Mouse (Mus musculus): ENCODE measurements at regions not wholly inside any gene's neighbourhood (a gene's known extent, or its start where the extent isn't known, plus 50 kb on each side); places are given as distances from the start of the nearest gene placed in this dataset.
A peak's percentile ranks its signal among the peaks of the same experiment; 100 is the strongest.

DNA sequence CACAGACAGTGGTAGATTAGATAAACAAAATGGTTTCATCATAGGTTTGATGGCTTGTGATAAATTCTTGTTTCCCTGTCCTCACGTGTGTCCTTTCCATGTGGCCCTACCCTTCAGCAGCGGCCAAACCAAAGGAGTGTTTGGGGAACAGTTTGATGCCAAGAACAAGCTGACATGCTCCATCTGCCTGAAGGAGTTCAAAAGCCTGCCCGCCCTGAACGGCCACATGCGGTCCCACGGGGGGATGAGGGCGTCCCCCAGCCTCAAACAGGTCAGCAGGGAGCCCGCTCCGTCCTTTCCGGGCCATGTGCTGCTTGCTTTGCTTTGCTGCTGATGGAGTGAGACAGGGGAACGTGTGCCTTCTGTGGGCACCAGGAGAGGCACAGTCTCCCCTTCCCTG is 51.0 kb upstream of the Mrps10 start:
- no peak for ATAC-seq (replicated peaks; ENCODE audit: low FRiP score, poor library complexity, severe bottlenecking)

DNA sequence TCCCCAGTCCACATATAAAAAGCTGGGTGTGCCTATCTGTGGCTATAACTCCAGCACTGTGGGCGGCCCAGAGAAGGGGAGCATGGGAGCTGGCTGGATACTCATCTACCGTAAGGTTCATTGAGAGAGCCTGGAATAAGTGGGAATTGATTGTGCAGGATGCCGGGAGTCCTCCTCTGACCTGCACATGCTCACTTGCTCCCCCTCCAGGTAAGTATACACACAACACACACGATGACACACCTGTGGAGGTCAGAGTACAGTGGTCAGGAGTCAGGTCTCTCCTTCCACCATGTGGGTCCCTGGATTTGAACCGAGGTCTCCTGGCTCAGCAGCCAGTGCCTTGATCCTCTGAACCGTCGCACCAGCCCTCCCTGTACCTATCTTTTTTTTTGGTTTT is 55.5 kb upstream of the Mrps10 start:
- no peak for ATAC-seq (replicated peaks; ENCODE audit: low FRiP score, poor library complexity, severe bottlenecking)

DNA sequence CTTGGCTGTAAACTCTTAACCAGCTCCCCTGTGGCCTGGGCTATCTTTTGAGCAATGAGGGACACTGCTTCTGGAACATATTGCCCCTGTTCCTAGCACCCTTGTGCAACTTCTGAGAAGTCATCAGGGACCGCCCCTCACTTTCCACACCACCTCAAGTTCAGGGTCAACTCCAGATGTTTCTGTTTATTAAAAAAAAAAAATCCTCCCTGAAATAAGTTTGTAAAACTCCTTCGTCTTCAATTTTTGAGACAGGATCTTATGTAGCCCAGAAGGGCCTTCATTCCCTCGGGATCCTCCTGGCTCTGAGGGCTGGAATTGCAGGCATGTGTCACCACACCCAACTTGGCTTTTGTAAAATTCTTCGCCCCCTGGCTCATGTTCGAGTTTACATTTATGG is 57.4 kb upstream of the Mrps10 start:
- ATAC-seq (replicated peaks; ENCODE audit: low FRiP score, poor library complexity, severe bottlenecking), result no peak

DNA sequence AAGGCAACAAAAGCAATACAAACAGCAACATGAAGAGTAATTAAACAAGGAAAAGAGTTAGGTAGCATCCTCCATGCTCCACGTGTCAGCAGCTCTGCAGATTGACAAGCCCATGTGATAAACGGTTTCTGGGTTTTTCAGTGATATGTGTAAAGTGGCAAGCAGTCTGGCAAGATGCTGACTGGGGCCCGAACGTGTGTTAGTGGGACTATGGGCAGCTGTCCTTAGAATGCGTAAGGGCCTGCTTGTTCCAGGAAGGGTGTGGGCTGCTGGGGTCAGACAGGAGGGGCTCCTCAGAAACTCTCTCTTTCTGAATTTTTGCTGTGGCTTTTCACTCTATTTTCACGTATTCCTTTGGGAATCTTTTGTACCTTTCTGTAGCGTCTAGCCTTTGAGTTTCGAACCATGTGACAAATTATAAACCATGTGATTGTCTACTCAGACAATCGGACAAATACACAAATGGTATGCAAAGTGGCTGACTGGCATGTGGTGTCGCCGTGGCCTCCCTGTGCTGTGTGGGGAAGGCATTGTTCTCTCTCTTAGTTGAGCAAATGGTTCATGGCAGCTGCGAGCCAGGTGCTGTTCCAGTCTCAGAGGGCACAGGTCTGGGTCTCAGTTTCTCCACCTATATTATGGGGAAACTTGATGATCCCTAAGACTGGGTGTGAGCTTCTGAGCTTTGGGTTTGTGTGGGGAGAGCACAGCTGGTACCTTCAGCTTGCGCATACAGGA is 62.5 kb upstream of the Mrps10 start:
- ATAC-seq (replicated peaks; ENCODE audit: low FRiP score, poor library complexity, severe bottlenecking), result no peak

DNA sequence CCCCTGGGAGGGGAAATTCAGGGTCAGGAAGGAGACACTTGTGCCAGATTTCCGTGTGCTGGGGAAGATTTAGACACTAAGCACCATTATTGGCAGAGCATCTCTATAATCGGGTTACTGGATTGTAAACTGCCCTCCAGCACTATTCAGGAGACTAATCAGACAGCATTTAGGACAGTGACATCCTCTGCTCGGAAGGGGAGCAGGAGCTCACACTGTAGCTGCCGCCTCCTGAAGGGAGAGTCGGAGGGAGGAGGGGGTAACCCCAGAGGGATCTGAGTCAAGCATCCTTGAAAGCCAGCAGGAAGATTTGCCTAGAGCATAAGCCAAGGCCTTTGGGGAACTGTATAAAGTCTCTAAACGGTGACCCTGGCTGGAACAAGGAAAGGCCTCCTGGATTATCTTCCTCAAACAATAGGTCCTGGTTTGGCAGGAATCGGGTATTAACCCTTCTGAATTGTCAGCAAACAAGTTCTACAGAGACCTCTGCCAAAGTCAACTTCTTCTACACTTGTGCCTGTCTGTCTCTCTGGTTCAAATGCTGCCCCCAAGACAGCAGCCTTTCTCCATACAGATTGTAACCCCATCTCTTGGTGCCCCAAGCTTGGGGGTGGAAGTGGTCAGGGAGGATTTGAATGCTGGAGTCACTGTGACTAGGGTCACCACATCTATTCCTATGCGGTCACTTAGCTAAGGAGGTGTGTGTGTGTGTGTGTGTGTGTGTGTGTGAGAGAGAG is 64.1 kb upstream of the Mrps10 start:
- no peak for ATAC-seq (replicated peaks; ENCODE audit: low FRiP score, poor library complexity, severe bottlenecking)

DNA sequence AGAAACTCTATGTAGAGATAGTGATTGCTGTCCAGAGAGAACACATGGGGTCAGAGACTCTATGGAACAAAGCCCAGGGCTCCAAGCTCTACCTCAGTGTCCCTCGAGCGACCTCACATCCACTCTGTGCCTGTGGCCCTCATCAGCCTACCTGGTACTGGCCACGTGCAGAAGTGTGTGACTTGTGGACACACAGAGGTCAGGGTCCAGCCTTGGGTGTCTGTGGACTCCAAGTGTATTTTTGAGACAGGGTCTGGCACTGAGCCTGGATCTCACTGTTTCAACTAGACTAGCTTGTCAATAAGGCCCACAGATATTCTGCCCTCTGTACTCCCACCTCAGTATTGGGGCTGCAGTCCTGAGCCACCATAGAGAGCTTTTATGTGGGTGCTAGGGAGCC is 65.1 kb upstream of the Mrps10 start:
- no peak for ATAC-seq (replicated peaks; ENCODE audit: low FRiP score, poor library complexity, severe bottlenecking)

DNA sequence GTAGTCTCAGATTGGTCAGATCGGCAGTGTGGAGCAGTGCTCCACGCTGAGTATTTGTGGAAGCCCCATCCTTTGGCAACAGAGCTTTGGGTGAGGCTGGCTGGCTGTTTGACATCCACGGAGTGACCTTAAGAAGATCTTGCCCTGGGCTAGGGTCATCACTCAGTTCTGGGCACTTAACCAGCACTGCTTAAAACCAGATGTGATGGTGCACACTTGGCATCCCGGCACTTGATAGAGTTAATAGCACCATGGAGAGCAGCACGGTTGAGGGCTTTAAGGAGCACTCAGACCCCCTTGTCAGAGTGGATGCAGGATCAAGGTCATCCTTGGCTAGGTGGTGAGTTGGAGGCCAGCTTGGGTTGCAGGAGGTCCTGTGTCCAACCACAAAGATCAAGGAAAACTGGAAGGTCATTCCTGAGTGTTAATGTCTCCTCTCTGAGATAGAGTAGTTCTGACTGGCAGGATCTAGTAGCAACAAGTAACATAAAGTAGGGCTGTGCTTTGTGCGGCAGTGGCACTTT is 70.2 kb upstream of the Mrps10 start:
- ATAC-seq (replicated peaks; ENCODE audit: low FRiP score, poor library complexity, severe bottlenecking), result no peak

DNA sequence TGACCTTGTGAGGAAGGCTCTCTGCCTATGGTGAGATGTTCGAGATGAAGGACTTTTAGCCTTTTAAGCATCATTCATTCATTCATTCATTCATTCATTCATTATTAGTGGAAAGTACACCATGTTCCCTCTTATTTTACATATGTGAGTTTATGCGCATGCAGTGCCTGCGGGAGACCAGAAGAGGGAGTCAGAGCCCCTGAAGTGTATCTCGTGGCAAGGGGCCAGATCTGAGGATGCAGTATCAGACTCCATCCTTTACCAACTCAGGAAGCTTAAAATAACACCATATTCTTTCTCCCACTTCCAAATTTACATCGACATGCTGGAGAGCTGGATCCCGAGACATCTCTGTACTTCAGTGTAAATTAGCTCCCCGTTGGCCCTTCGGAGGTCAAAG is 70.7 kb upstream of the Mrps10 start:
- no peak for ATAC-seq (replicated peaks; ENCODE audit: low FRiP score, poor library complexity, severe bottlenecking)

DNA sequence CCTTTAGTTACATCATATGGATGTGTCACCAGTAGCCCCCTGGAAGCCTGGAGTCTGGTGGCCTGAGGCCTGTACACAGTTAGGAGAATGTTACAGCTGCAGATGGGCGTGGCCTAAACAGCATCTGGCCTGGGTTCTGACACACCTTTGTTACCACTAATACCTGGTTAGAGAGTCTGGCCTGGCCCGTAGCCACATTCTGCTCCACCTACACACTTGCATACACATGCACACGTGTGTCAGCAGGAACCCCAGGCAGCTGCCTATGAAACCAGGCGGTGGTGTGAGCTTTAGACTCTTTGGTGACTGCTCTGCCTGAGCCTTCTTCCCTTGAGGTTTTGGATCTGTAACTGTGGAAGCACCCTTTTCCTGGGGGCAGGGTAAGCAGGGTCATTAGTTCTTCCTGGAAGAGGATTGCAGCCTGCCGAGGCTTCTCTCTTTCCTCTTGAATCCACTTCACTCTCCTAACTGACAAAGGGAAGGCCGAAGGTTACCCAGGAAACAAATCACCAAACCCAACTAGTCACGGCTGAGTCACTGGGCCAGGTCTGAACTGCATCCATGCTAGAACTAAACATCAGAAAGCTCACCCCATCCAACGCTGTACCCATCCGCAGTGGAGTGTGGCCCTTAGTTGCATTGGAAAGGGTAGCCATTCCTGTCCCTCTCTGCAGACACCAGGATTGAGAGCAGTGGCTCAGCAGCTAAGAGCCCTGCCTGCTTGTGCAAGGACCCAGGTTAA is 71.8 kb upstream of the Mrps10 start:
- ATAC-seq (replicated peaks; ENCODE audit: low FRiP score, poor library complexity, severe bottlenecking), result no peak

DNA sequence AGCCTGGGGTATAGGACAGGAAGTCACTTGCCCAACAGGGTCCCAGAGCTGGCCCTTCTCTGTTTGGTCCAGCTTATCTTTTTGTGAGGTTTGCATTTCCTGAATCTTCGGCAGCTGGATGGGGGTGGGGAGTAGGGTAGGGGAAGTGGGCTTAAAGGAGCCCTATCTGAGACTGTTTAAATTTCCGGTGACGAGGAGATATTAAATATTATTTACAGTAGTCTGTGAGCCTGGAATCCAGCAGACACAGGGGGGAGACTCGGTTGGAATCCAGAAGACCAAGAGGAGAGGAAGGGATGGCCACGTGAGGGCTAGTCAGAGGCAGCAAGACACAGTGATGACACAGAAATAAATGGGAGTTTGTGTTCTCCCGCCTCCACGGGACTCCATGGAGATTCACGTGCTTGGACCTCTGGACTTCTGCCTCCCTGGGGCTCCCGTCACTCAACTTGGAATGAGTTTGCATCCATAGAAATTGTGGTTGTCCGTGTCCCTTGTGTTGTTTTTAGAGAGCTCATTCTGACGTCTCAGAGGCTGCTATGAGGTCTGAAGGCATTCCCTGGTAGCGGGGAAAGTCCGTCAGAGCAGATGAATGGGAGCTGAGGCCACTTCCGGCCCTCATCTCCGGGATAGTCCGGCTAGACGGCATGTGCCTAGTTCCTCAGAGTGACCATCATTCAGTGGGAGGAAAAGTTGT is 73.2 kb upstream of the Mrps10 start:
- ATAC-seq (replicated peaks; ENCODE audit: low FRiP score, poor library complexity, severe bottlenecking), result no peak

DNA sequence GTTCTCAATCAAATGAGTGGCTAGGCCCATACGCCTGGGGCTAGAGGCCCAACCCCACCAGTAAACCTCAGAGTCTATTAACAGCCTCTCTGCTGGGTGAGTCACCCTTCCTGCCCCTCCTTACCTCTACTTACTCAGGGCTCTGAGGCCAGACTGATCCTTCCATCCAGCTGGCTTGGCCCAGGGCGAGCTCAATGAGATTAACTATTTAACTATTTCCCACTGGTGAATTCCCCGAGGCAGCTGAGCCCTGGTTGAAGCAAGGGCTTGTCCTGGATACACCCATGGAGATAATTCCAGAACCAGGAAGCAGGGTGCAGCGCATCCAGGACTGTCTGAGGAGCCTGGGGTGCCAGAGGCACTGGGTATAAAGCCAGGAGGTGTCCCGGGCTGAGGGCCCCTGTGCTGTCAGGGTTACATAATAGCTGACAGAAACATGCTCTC is 74.6 kb upstream of the Mrps10 start:
- ATAC-seq (replicated peaks; ENCODE audit: low FRiP score, poor library complexity, severe bottlenecking), result no peak

DNA sequence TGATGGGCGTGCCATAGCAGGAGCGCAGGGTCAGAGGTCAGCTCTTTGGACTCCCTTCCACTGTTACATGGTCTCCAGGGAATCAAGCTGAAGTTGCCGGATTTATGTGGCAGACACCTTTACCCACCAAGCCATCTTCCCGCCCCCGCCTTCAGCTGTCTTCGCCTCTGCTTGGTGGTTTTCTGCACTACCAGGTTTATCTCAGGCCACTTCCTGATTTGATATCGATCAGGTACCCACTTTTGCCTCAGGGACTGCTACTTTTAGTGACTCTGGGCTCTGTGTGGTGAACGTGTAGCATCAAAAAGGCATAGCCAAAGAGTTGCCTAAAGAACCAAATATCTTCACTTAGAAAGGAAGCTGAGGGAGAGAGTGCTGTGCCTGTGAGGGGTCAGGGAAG is 75.5 kb upstream of the Mrps10 start:
- ATAC-seq (replicated peaks; ENCODE audit: low FRiP score, poor library complexity, severe bottlenecking), result no peak

DNA sequence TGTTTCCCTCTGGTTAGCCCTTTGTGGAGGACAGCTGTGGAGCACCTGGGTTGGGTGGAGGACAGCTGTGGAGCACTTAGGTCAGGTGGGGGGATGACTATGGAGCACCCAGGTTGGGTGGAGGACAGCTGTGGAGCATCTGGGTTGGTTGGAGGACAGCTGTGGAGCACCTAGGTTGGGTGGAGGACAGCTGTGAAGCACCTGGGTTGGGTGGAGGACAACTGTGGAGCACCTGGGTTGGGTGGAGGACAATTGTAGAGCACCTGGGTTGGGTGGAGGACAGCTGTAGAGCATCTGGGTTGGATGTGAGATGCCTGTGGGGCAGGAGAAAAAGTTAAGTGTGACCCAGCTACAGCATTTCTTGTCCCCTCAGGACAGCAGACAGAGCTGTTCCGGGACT is 77.1 kb upstream of the Mrps10 start:
- ATAC-seq (replicated peaks; ENCODE audit: low FRiP score, poor library complexity, severe bottlenecking), result 0 out of 2 replicates have a peak, but pooled peaks have one; percentile 22

DNA sequence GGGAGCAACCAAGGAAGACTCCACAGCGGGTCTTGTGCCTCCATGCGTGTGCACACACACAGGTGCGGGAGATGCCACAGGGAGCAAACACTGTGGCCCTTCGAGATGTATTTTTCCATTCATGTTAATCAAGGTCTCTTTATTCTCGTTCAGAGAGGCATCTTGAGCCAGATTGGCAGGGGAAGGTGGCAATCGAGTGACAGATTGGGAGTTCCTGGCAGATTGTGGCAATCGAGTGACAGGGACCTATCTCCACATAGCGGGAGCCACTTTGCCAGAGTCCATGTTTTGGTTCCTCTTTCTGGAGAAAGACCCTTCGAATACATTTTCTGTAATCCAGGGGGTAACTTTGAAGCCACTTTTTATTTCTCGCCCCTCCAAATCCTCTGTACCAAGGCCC is 83.1 kb upstream of the Mrps10 start:
- ATAC-seq (replicated peaks; ENCODE audit: low FRiP score, poor library complexity, severe bottlenecking), result no peak

DNA sequence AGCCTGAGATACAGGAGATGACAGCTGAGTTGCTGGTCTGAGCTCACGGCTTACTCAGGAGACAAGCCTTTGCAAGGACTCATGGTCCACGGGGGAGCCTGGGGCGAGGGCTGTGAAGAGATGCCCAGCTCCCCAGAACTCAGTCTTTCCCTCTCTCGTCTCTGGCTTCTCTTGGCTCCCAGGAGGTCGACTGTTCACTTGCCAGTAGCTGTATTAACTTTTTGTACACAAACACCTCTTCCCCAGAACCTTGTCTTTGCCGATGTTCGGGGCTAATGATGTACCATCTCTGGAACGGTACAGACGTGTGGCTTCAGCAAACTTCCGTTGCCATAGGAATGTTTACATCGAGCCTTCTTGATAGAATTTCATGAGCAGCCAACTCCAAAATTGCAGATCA is 84.5 kb upstream of the Mrps10 start:
- ATAC-seq (replicated peaks; ENCODE audit: low FRiP score, poor library complexity, severe bottlenecking), result no peak

DNA sequence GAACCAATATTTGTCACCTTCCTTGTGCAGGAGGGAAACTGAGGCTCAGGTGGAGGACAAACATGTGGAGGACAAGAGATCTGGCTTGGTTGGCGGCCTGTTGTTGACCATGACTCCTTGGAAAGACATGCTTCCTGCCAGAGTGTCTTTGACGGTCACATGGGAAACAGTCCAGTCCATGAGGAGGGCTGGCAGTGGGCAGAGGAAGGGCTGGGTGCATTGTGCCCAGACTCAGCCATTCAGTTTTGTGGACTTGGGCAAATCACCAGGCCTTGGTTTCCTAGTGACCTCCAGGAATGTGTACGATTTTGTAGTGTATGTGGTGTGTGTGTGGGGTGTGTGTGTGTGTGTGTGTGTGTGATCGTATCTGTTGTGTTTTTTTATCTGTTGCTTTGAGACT is 85.5 kb upstream of the Mrps10 start:
- ATAC-seq (replicated peaks; ENCODE audit: low FRiP score, poor library complexity, severe bottlenecking), result no peak

DNA sequence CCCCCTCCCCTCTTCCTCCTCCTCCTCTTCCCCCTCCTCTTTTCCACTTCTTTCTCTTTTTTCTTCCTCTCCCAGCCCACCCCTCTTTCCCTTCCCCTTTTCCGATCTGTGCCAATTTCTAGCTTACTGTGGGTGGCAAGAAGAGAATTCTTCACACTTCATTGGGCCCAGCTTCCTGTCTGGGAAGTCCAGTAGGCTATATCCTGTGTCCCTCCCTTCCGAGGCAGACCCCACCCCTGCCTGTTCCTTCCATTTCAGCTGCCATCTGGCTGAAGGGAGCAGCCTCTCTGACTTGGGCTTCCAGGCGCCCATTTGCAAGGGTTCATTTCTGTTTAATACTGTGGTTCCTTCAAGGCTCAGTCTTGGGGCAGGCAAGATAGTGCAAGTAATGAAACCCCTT is 86.2 kb upstream of the Mrps10 start:
- no peak for ATAC-seq (replicated peaks; ENCODE audit: low FRiP score, poor library complexity, severe bottlenecking)

DNA sequence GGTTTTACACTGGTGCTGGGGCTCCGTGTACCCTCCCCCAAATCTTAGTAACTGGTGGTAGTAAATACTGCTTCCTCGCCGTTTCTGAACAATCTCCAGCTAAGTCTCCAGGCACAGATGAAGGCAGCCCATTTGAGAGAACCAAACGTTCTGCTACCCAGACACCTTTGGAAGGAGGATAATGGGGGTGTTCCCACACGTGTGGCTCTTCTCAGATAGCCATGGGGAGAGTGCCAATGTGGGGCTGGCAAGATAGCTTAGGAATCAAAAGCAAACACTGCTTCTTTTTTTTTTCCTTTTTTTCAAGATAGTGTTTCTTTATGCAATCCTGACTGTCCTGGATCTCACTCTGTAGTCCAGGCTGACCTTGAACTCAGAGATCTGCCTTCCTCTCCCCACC is 90.8 kb upstream of the Mrps10 start:
- ATAC-seq (replicated peaks; ENCODE audit: low FRiP score, poor library complexity, severe bottlenecking), result no peak

DNA sequence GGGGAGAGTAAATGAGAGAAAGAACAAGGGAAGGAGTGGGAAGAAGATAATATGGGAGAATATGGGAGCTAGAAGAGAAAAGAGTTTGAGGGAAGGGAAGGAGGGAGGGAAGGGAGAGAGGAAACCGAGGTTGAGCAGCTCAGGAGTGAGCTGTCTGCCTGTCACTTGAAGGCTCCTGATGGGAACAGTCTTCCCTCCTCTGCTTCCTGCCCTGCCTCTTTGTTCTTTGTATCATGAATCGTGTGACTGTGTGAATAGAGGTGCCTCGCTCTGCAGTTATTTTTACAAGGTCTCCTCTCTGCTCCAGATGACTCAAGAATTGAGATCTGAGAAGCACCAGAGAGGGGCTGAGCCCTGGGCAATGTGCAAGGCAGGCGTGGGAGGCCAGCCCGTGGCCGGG is 92.0 kb upstream of the Mrps10 start:
- no peak for ATAC-seq (replicated peaks; ENCODE audit: low FRiP score, poor library complexity, severe bottlenecking)

DNA sequence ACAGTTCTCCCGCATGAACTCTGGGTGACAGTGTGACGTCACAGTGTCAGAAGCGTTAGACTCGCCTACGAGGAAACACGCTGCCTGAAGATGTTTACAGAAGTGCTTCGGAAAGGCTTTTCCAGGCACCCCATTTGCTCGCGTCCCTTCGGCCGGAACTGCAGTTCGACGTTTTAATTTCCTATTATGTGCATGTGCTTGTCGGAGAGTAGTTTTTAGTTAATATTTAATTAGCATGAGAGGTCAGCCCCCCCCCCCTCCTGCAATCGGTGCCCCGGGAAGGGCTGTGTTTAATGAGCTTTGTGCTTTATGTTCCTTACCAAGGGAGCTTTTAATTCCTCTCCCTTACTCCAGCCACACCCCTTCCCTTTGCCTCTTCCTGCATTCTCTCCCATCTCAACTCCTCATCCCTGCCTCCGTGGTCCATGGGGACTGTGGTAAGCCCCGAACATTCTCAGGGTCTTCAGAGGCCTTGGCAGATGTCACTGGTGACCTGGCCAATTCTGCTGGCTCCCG is 92.8 kb upstream of the Mrps10 start:
- no peak for ATAC-seq (replicated peaks; ENCODE audit: low FRiP score, poor library complexity, severe bottlenecking)
